Mouse (Mus musculus) stomach, embryonic 15.5 days (tissue): Measurements from ENCODE around the gene Robo2. TPM values are rescaled to one million over a fixed set of nuclear protein-coding genes. Genes with fewer than 3 reads are reported as not detected.
"Not testable (repeated sequence)": the region's sequence is repeated elsewhere in the genome, so short reads cannot be mapped to it uniquely, and the experiment has no call there.

Experiments used
- ATAC-seq: fragments of 200-750 bp; cut with Nextera tagmentation; 2 replicates; pipeline ENCODE4 v1.8.0; 2017; ENCODE audit warnings: low read depth, moderate number of reproducible peaks, moderate TSS enrichment; ENCODE audit not compliant: insufficient read depth, low FRiP score
- H3K27ac ChIP-seq: fragments of 300-500 bp; sonication (generic); 2 replicates; pipeline ENCODE4 v1.5.1; 2015; ENCODE audit warnings: mild to moderate bottlenecking, inconsistent platforms
- H3K27me3 ChIP-seq: fragments of 300-500 bp; sonication (generic); replicated peaks from 2 replicates; pipeline ENCODE4 v1.6.1; 2015; ENCODE audit warnings: inconsistent platforms
- H3K36me3 ChIP-seq: fragments of 300-500 bp; sonication (generic); 2 replicates; pipeline ENCODE4 v1.6.1; 2015; ENCODE audit warnings: inconsistent platforms
- H3K4me1 ChIP-seq: fragments of 300-500 bp; sonication (generic); 2 replicates; pipeline ENCODE4 v1.6.1; 2015; ENCODE audit warnings: inconsistent platforms
- H3K4me2 ChIP-seq: fragments of 300-500 bp; sonication (generic); 2 replicates; pipeline ENCODE4 v1.6.1; 2015; ENCODE audit warnings: mild to moderate bottlenecking, inconsistent platforms
- H3K4me3 ChIP-seq: fragments of 300-500 bp; sonication (generic); replicated peaks from 2 replicates; pipeline ENCODE4 v1.5.1; 2015; ENCODE audit warnings: inconsistent platforms
- H3K9ac ChIP-seq: fragments of 300-500 bp; sonication (generic); 2 replicates; pipeline ENCODE4 v1.6.1; 2015; ENCODE audit warnings: inconsistent platforms
- H3K9me3 ChIP-seq: fragments of 300-500 bp; sonication (generic); 2 replicates; pipeline ENCODE4 v1.6.1; 2016; ENCODE audit warnings: inconsistent platforms
- WGBS: fragments of 180-500 bp; shearing (Covaris S2); methylation state at CpG from one replicate; pipeline ENCODE4 v1.1.7; 2015; 5-methylcytosine and 5-hydroxymethylcytosine counted together
- polyA plus RNA-seq: library from polyadenylated mRNA; unstranded; fragments of >200 nt; fragmentation: Nextera tagmentation; extraction: Ambion mirVana; gene quantifications from 2 replicates; pipeline ENCODE4 v1.2.1, GENCODE M21; 2015

Gene Robo2
- polyA plus RNA-seq, 1 experiment from 2014 or later = 22.6 TPM

DNA sequence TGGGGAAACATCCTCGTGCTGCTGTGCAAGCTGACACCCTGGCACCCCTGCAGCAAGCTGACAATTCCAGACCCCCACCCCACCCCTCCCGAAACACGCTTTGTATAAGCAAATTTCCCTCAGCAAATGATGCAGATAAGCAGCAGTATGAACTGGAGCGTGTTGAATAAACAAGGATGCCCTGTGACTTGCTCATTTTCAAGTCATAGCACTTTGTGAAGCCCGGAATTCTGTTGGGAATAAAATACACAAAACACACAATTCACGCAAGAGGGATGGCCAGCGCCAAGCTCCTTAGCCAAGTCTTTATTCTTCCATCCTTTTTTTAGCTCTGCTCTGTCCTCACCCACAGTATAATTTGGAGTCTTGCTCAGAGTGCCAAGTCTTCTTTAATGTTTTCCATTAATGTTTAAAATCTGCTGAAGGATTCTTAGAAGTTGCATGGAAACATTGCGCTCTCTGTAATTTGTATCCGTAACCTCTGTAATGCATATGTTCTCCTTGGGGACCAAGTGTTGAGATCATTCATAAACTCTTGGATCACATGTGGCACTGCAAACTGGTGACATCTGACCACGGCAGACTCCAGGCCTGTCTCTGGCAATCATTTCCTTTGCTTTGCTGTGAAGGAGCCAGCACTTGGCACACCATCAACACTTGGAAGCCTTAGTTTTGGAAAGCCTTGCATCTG is 356.4 kb downstream of the Robo2 start:
- Histone ChIP-seq H3K4me2 (no peak overlapping the region), H3K27ac (no peak overlapping the region), H3K36me3 (no peaks in the 10 kb centered on the region), H3K9ac (no peak overlapping the region), H3K4me3 (no peak overlapping the region), H3K4me1 (no peaks in the 10 kb centered on the region), H3K9me3 (no peaks in the 10 kb centered on the region), H3K27me3 (no peaks in the 10 kb centered on the region)
- 59% methylated on average over 10 of the region's 10 CpGs for WGBS
- peak; percentile 58; the same call in 1 of the 2 replicates for ATAC-seq

GRCm38 (mm10) chr16:74049467-74049866 is 362.2 kb downstream of the Robo2 start:
- no peaks in the 10 kb centered on the region for H3K4me1 ChIP-seq
- H3K27ac ChIP-seq = no peak overlapping the region
- no peak overlapping the region for H3K9ac ChIP-seq
- H3K4me3 ChIP-seq = no peak overlapping the region
- no peak overlapping the region for H3K4me2 ChIP-seq
- H3K9me3 ChIP-seq = no peaks in the 10 kb centered on the region
- no peak for ATAC-seq
- H3K27me3 ChIP-seq = no peaks in the 10 kb centered on the region
- WGBS = 84% methylated on average over 5 of the region's 5 CpGs
- H3K36me3 ChIP-seq = no peaks in the 10 kb centered on the region

DNA sequence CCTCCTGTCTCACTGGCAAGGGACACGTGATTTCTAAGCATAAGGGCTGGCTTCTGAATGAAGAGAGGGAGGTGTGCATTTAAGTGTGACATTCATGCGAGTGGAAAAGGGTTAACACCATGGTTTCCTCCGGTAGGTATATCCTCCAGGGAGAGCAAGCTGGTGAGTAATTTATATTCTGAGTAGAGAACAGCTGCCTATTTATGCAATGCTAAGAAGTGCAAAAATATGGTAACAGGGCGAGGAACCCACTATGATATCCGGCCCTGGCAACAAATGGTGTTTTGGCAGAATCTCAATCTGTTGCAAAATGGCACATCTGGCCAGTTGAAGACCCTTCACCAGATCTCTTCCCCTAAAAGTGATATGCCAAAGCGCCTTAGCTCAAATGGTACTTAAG is 362.6 kb downstream of the Robo2 start:
- H3K27me3 ChIP-seq = no peaks in the 10 kb centered on the region
- H3K27ac ChIP-seq = no peak overlapping the region
- no peaks in the 10 kb centered on the region for H3K4me1 ChIP-seq
- no peaks in the 10 kb centered on the region for H3K36me3 ChIP-seq
- H3K9me3 ChIP-seq = no peaks in the 10 kb centered on the region
- 80% methylated on average over 6 of the region's 6 CpGs for WGBS
- no peak for ATAC-seq
- H3K4me3 ChIP-seq = no peak overlapping the region
- H3K4me2 ChIP-seq = no peak overlapping the region
- no peak overlapping the region for H3K9ac ChIP-seq

GRCm38 (mm10) chr16:74047232-74047631 is 364.4 kb downstream of the Robo2 start:
- Histone ChIP-seq H3K4me3 (no peak overlapping the region), H3K9me3 (no peaks in the 10 kb centered on the region), H3K4me1 (no peaks in the 10 kb centered on the region), H3K36me3 (no peaks in the 10 kb centered on the region), H3K9ac (no peak overlapping the region), H3K27ac (no peak overlapping the region), H3K27me3 (no peaks in the 10 kb centered on the region), H3K4me2 (no peak overlapping the region)
- WGBS = 46% methylated on average over 3 of the region's 3 CpGs
- no peak for ATAC-seq

DNA sequence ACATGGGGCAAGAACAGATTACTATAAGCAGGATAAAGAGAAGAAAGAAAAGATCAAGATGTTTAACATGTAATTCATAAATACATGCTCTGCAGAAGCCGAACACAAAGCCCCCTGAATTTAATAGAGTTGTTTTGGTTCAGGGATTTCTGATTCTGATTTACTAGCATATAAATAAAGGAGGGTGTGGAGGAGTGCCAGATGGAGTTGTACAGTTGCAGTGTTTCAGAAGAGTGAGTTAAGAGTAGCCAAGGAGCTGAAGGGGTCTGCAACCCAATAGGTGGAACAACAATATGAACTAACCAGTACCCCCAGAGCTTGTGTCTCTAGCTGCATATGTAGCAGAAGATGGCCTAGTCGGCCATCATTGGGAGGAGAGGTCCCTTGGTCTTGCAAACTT is 370.8 kb downstream of the Robo2 start:
- not testable (repeated sequence) for H3K27ac ChIP-seq, H3K4me1 ChIP-seq, H3K9ac ChIP-seq, H3K4me3 ChIP-seq, ATAC-seq, H3K9me3 ChIP-seq, H3K27me3 ChIP-seq, H3K36me3 ChIP-seq, H3K4me2 ChIP-seq
- WGBS = 65% methylated on average over 2 of the region's 2 CpGs

DNA sequence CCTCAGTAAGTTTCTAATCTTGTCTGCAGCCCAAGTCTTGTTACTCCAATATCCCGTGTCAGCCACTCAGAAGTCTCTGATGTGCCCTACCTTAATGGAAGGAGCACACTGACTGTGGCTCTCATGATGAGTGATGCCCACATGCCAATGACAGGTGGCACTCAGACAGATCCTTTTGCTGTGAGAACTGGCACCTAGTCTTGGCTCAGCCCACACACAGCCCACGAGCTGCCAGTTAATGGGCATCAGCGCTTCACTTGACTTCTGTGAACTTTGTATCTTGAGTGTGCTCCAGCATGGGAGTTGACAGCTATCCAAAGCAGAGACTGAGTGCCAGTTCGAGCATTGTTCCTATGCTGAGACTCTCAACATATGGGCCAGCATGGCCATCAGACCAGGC is 383.8 kb downstream of the Robo2 start:
- no peak for ATAC-seq
- WGBS = 81% methylated on average over 4 of the region's 4 CpGs

GRCm38 (mm10) chr16:74022281-74022978 is 389.2 kb downstream of the Robo2 start:
- ATAC-seq = peak; percentile 58; the same call in 1 of the 2 replicates
- Histone ChIP-seq H3K27me3 (no peaks in the 10 kb centered on the region), H3K9me3 (no peaks in the 10 kb centered on the region), H3K4me3 (no peak overlapping the region), H3K9ac (no peak overlapping the region), H3K36me3 (no peaks in the 10 kb centered on the region), H3K27ac (no peak overlapping the region), H3K4me2 (no peak overlapping the region), H3K4me1 (no peaks in the 10 kb centered on the region)
- 16% methylated on average over 1 of the region's 1 CpGs for WGBS

More for the DNA sequence above, 383.8 kb downstream of the Robo2 start:
- H3K9ac ChIP-seq = no peak overlapping the region
- no peaks in the 10 kb centered on the region for H3K4me1 ChIP-seq
- H3K36me3 ChIP-seq = no peaks in the 10 kb centered on the region
- H3K4me3 ChIP-seq = no peak overlapping the region
- no peak overlapping the region for H3K4me2 ChIP-seq
- no peak overlapping the region for H3K27ac ChIP-seq
- no peaks in the 10 kb centered on the region for H3K9me3 ChIP-seq
- H3K27me3 ChIP-seq = no peaks in the 10 kb centered on the region

DNA sequence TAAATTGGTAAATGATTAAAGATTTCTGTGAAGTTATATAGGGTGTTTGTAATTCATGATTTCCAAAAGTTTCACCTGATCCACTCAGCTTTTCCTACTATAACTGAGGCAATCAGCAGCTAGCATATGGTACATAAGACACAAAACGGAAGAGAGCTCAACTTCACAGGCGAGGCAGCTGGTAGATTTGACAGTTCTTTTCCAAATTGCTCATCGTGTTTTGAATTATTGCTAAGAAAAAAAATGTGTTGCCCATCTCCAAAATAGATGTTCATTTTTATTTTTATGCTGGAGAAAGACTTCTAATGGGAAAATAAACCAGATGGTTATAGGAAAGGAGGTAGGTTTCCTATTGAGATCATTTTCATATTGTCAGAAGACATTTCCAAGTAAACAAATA is 405.9 kb downstream of the Robo2 start:
- H3K27ac ChIP-seq = no peak overlapping the region
- no peak overlapping the region for H3K4me2 ChIP-seq
- no peaks in the 10 kb centered on the region for H3K4me1 ChIP-seq
- no peak overlapping the region for H3K4me3 ChIP-seq
- no peak for ATAC-seq
- WGBS = 80% methylated on average over 3 of the region's 3 CpGs
- no peaks in the 10 kb centered on the region for H3K9me3 ChIP-seq
- no peaks in the 10 kb centered on the region for H3K27me3 ChIP-seq
- no peak overlapping the region for H3K9ac ChIP-seq
- no peaks in the 10 kb centered on the region for H3K36me3 ChIP-seq

GRCm38 (mm10) chr16:74001331-74001730 is 410.3 kb downstream of the Robo2 start:
- H3K27ac ChIP-seq = no peak overlapping the region
- ATAC-seq = no peak
- no peak overlapping the region for H3K9ac ChIP-seq
- no peak overlapping the region for H3K4me2 ChIP-seq
- H3K4me3 ChIP-seq = no peak overlapping the region
- no peaks in the 10 kb centered on the region for H3K36me3 ChIP-seq
- no peaks in the 10 kb centered on the region for H3K9me3 ChIP-seq
- H3K4me1 ChIP-seq = no peaks in the 10 kb centered on the region
- H3K27me3 ChIP-seq = no peaks in the 10 kb centered on the region
- 65% methylated on average over 2 of the region's 2 CpGs for WGBS

GRCm38 (mm10) chr16:73991212-73991611 is 420.4 kb downstream of the Robo2 start:
- no peaks in the 10 kb centered on the region for H3K27me3 ChIP-seq
- H3K4me2 ChIP-seq = no peak overlapping the region
- no peaks in the 10 kb centered on the region for H3K9me3 ChIP-seq
- H3K4me3 ChIP-seq = no peak overlapping the region
- no peak for ATAC-seq
- H3K4me1 ChIP-seq = no peaks in the 10 kb centered on the region
- H3K9ac ChIP-seq = no peak overlapping the region
- 70% methylated on average over 6 of the region's 6 CpGs for WGBS
- H3K36me3 ChIP-seq = no peaks in the 10 kb centered on the region
- no peak overlapping the region for H3K27ac ChIP-seq

DNA sequence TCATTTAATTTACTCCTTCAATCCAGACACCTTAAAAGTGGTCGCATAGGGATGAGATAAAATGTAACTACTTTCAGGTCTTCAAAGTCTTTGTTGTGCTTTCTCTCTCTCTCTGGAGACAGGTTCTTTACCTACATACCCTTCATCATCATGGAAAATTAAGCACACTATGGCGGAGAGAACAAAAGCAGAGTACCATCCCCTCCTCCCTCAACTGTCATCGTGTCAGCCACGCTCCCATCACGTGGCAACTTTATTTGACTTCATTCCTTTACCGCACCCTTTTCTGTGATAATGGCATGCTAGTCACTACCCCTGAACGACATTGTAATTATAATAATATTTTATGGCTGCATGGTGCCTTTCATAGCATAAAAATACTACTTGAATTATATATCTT is 442.1 kb downstream of the Robo2 start:
- ATAC-seq = no peak
- H3K9me3 ChIP-seq = no peaks in the 10 kb centered on the region
- no peaks in the 10 kb centered on the region for H3K36me3 ChIP-seq
- no peaks in the 10 kb centered on the region for H3K27me3 ChIP-seq
- no peak overlapping the region for H3K4me3 ChIP-seq
- WGBS = 88% methylated on average over 7 of the region's 7 CpGs
- H3K4me1 ChIP-seq = no peaks in the 10 kb centered on the region
- H3K27ac ChIP-seq = no peak overlapping the region
- no peak overlapping the region for H3K9ac ChIP-seq
- no peak overlapping the region for H3K4me2 ChIP-seq

GRCm38 (mm10) chr16:73964366-73964926 is 447.2 kb downstream of the Robo2 start:
- H3K27me3 ChIP-seq = no peaks in the 10 kb centered on the region
- WGBS = 47% methylated on average over 5 of the region's 5 CpGs
- no peak overlapping the region for H3K9ac ChIP-seq
- no peaks in the 10 kb centered on the region for H3K36me3 ChIP-seq
- ATAC-seq = no peak
- no peaks in the 10 kb centered on the region for H3K9me3 ChIP-seq
- no peak overlapping the region for H3K4me3 ChIP-seq
- H3K4me1 ChIP-seq = no peaks in the 10 kb centered on the region
- no peak overlapping the region for H3K4me2 ChIP-seq
- no peak overlapping the region for H3K27ac ChIP-seq
